Mouse (Mus musculus) C2C12 (cell line): ENCODE data around the gene Kctd21. TPM values are rescaled to one million over a fixed set of nuclear protein-coding genes. Genes with fewer than 3 reads are reported as not detected.

Experiments
- H3K27me3 ChIP-seq: one replicate; pipeline ENCODE4 v1.6.1; 2011; ENCODE audit not compliant: control insufficient read depth, insufficient read depth, insufficient read length
- H3K36me3 ChIP-seq: one replicate; pipeline ENCODE4 v1.6.1; 2011; ENCODE audit not compliant: control insufficient read depth, insufficient read depth
- H3K4me3 ChIP-seq: one replicate; pipeline ENCODE4 v1.5.1; 2011; ENCODE audit warnings: mild to moderate bottlenecking, control low read depth; ENCODE audit not compliant: poor library complexity, insufficient read depth, severe bottlenecking
- H3K79me2 ChIP-seq: one replicate; pipeline ENCODE4 v1.6.1; 2011; ENCODE audit not compliant: control insufficient read depth, insufficient read depth
- H3K79me3 ChIP-seq: one replicate; pipeline ENCODE4 v1.6.1; 2011; ENCODE audit warnings: low read depth, control low read depth
- H3ac ChIP-seq: one replicate; pipeline ENCODE3; 2011; ENCODE audit warnings: low read depth; ENCODE audit not compliant: control insufficient read depth, insufficient read length
- CEBPB ChIP-seq: IDR thresholded peaks from one replicate; pipeline ENCODE4 v1.6.1; 2011; ENCODE audit warnings: low read depth, mild to moderate bottlenecking, control low read depth, moderate library complexity
- CTCF ChIP-seq: IDR thresholded peaks from one replicate; pipeline ENCODE4 v1.5.1; 2011; ENCODE audit not compliant: control insufficient read depth, insufficient read depth, insufficient read length
- FOSL1 ChIP-seq: IDR thresholded peaks from one replicate; pipeline ENCODE4 v1.8.0; 2011; ENCODE audit warnings: mild to moderate bottlenecking, low read length; ENCODE audit not compliant: poor library complexity, insufficient read depth, severe bottlenecking
- MAX ChIP-seq: IDR thresholded peaks from one replicate; pipeline ENCODE4 v1.6.1; 2011; ENCODE audit warnings: mild to moderate bottlenecking, control low read depth
- MYOD1 ChIP-seq: IDR thresholded peaks from one replicate; pipeline ENCODE4 v1.6.1; 2011; ENCODE audit warnings: low read depth; ENCODE audit not compliant: control insufficient read depth, insufficient read length
- MYOG ChIP-seq: IDR thresholded peaks from one replicate; pipeline ENCODE4 v1.6.1; 2011; ENCODE audit not compliant: control insufficient read depth, insufficient read length; ENCODE audit errors: extremely low read depth
- USF1 ChIP-seq: IDR thresholded peaks from one replicate; pipeline ENCODE4 v1.6.1; 2011; ENCODE audit warnings: low read depth, mild to moderate bottlenecking, control low read depth, moderate library complexity
- polyA plus RNA-seq: library from polyadenylated mRNA; unstranded; fragments of >200 nt; fragmentation: generic; extraction: Trizol; gene quantifications from one replicate; pipeline ENCODE4 v1.2.1, GENCODE M21; 2012; ENCODE audit warnings: missing spikeins

Kctd21 gene
- polyA plus RNA-seq, 1 experiment: 0.77 TPM

DNA sequence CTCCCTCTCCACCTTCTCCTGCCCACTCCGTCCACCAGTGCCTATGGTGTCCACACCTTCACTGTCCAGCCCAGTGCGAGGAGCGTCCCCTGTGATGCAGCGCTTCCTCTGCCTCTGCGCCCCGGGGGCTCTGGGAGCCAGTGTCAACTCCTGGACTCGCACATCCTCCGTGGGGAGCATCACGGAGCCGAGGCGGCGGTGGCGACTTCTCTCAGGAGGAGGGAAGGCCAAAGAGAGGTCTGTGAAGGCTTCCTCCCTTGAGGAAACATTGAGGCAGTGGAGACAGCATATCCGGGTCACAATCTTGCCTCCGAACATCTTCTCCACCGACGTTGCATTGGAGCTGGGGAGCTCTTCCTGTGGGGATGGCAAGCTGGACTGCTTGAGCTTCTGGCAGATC, 19.9 kb upstream of the Kctd21 start:
- H3K79me3 ChIP-seq: no peaks in the 10 kb centered on the region
- H3K36me3 ChIP-seq: no peaks in the 10 kb centered on the region
- H3K79me2 ChIP-seq: no peaks in the 10 kb centered on the region
- H3ac ChIP-seq: no peak overlapping the region
- no peak overlapping the region for H3K4me3 ChIP-seq
- H3K27me3 ChIP-seq: no peaks in the 10 kb centered on the region
- no peak for TF ChIP-seq MAX
- no peak for TF ChIP-seq MYOD1
- no peak for TF ChIP-seq MYOG
- no peak for TF ChIP-seq CEBPB

DNA sequence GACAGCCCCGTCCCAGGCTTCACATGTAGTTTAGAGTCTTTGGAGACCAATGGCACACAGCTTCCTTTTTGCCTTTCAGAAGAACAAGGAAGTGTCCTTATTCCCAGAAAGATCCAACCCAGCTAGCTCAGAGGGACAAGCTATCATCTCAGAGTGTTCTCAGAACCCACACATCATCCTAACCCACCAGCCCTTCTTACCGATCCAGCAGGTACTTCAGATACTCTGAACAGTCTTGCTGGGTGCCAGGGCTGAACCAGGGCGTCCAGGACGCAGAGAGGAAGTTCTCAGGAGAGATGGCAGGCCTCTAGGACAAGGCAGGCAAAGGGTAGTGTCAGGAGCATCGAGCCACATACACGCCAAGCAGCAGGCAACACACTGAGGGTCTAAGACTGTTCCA, 19.3 kb upstream of the Kctd21 start:
- Histone ChIP-seq H3K36me3 (no peaks in the 10 kb centered on the region), H3K4me3 (no peak overlapping the region), H3K79me3 (no peaks in the 10 kb centered on the region), H3ac (no peak overlapping the region), H3K79me2 (no peaks in the 10 kb centered on the region), H3K27me3 (no peaks in the 10 kb centered on the region)
- TF ChIP-seq MAX: no peak
- no peak for TF ChIP-seq CTCF
- TF ChIP-seq USF1: no peak
- no peak for TF ChIP-seq MYOD1
- TF ChIP-seq CEBPB: no peak
- no peak for TF ChIP-seq MYOG

GRCm38 (mm10) chr7:97313364-97313995, 18.6 kb upstream of the Kctd21 start:
- Histone ChIP-seq H3K79me3 (no peaks in the 10 kb centered on the region), H3ac (no peak overlapping the region), H3K4me3 (no peak overlapping the region), H3K27me3 (no peaks in the 10 kb centered on the region), H3K36me3 (no peaks in the 10 kb centered on the region), H3K79me2 (no peaks in the 10 kb centered on the region)
- no peak for TF ChIP-seq CTCF
- no peak for TF ChIP-seq USF1
- TF ChIP-seq MAX: no peak
- TF ChIP-seq CEBPB: no peak
- TF ChIP-seq FOSL1: no peak
- TF ChIP-seq MYOD1: no peak
- no peak for TF ChIP-seq MYOG

DNA sequence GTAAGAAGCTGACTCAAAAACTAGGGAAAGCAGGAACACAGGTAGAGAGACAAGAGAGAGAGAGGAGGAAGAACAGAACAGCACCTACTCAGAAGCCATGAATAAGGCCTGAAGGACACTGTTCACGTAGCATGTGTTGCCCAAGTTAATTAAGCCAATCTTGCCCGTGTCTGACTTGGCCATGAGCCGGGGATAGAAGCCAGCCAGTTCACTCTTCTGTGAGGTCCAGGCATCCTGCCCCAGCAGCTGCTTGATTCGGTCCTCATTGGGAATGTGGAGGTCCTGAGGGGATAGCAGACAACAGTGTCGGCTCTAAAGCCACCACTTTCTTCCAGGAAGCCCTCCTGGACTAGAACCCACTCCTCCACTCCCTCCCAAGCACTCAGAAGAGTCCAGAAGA, 17.5 kb upstream of the Kctd21 start:
- TF ChIP-seq MYOG: no peak
- TF ChIP-seq MAX: no peak
- no peak for TF ChIP-seq USF1
- TF ChIP-seq CEBPB: no peak
- TF ChIP-seq FOSL1: no peak
- TF ChIP-seq MYOD1: no peak
- no peak for TF ChIP-seq CTCF
- Histone ChIP-seq H3K27me3 (no peaks in the 10 kb centered on the region), H3ac (no peak overlapping the region), H3K36me3 (no peaks in the 10 kb centered on the region), H3K4me3 (no peak overlapping the region), H3K79me3 (no peaks in the 10 kb centered on the region), H3K79me2 (no peaks in the 10 kb centered on the region)

DNA sequence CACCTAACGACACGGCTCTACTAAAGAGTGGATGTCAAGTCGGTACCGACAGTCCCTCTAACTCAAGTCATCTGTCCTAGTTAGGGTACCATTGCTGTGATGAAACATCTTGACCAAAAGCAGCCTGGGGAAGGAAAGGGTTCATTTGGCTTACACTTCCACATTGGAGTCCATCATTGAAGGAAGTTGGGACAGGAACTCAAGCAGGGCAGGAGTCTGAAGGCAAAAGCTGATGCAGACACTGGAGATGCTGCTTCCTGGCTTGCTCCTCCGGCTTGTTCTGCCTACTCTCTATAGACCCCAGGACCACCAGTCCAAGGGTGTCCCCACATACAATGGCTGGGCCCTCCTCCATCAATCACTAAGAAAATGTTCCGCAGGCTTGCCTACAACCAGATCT, 16.5 kb upstream of the Kctd21 start:
- H3K36me3 ChIP-seq: no peaks in the 10 kb centered on the region

DNA sequence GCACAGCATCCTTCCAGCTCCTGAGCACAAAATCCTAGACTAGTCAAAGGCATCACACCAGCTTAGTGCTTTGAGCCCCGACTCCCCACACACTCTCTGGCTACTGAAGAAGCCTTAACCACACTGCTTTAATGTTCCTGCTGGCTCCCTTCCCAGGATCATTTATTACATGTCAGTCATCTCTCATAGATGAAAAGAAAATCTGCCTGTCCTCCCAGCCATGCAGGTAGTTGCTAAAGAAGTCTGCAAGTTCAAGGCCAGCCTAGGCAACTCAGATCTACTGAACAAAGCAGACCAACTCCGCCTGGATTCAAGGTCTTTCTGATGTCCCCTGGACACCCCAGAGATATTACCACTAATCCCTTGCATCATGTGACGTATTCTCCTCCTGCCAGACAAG, 14.4 kb upstream of the Kctd21 start:
- Histone ChIP-seq H3K27me3 (no peaks in the 10 kb centered on the region), H3K79me2 (no peaks in the 10 kb centered on the region), H3K79me3 (no peaks in the 10 kb centered on the region), H3K36me3 (no peaks in the 10 kb centered on the region), H3K4me3 (no peak overlapping the region), H3ac (no peak overlapping the region)
- TF ChIP-seq MAX: no peak
- no peak for TF ChIP-seq CTCF
- TF ChIP-seq CEBPB: no peak
- TF ChIP-seq MYOG: no peak
- no peak for TF ChIP-seq FOSL1
- no peak for TF ChIP-seq USF1
- no peak for TF ChIP-seq MYOD1

More for the DNA sequence above, 16.5 kb upstream of the Kctd21 start:
- no peaks in the 10 kb centered on the region for H3K79me2 ChIP-seq
- H3K27me3 ChIP-seq: no peaks in the 10 kb centered on the region
- no peak overlapping the region for H3K4me3 ChIP-seq
- H3K79me3 ChIP-seq: no peaks in the 10 kb centered on the region
- no peak overlapping the region for H3ac ChIP-seq
- TF ChIP-seq CTCF (no peak), MYOG (no peak), MYOD1 (no peak), MAX (no peak), FOSL1 (no peak), USF1 (no peak), CEBPB (no peak)
